Mouse (Mus musculus) midbrain, postnatal 0 days (tissue): Measurements from ENCODE around the gene Hist2h3c2. TPM values are rescaled to one million over a fixed set of nuclear protein-coding genes. Genes with fewer than 3 reads are reported as not detected.

ENCODE experiments used
- ATAC-seq: fragments of 200-750 bp; cut with Nextera tagmentation; 2 replicates; pipeline ENCODE4 v1.8.0; 2017; ENCODE audit warnings: moderate number of reproducible peaks, mild to moderate bottlenecking, moderate TSS enrichment, moderate library complexity; ENCODE audit not compliant: low FRiP score
- DNase-seq: peaks from one replicate; pipeline ENCODE4 v3.0.0-alpha.2; 2015; ENCODE audit warnings: low spot score
- H3K27ac ChIP-seq: fragments of 300-500 bp; sonication (generic); 2 replicates; pipeline ENCODE4 v1.5.1; 2014; ENCODE audit warnings: low read depth, mild to moderate bottlenecking, low read length, mixed read lengths
- H3K27me3 ChIP-seq: fragments of 300-500 bp; sonication (generic); 2 replicates; pipeline ENCODE4 v1.6.1; 2014; ENCODE audit warnings: low read length, control low read depth, mixed read lengths; ENCODE audit not compliant: insufficient read depth
- H3K36me3 ChIP-seq: fragments of 300-500 bp; sonication (generic); 2 replicates; pipeline ENCODE4 v1.6.1; 2014; ENCODE audit warnings: low read length, control low read depth, mixed read lengths; ENCODE audit not compliant: insufficient read depth
- H3K4me1 ChIP-seq: fragments of 300-500 bp; sonication (generic); 2 replicates; pipeline ENCODE4 v1.6.1; 2014; ENCODE audit warnings: mild to moderate bottlenecking, control low read depth, antibody characterized with exemption, low read length, mixed read lengths; ENCODE audit not compliant: insufficient read depth
- H3K4me2 ChIP-seq: fragments of 300-500 bp; sonication (generic); 2 replicates; pipeline ENCODE4 v1.6.1; 2014; ENCODE audit warnings: low read depth, mild to moderate bottlenecking, low read length, mixed read lengths; ENCODE audit not compliant: poor library complexity, severe bottlenecking
- H3K4me3 ChIP-seq: fragments of 300-500 bp; sonication (generic); 2 replicates; pipeline ENCODE4 v1.5.1; 2014; ENCODE audit warnings: low read depth, mild to moderate bottlenecking, low read length, moderate library complexity
- H3K9ac ChIP-seq: fragments of 300-500 bp; sonication (generic); replicated peaks from 2 replicates; pipeline ENCODE4 v1.6.1; 2014; ENCODE audit warnings: mild to moderate bottlenecking, low read length, moderate library complexity, mixed read lengths; ENCODE audit not compliant: poor library complexity, severe bottlenecking
- H3K9me3 ChIP-seq: fragments of 300-500 bp; sonication (generic); 2 replicates; pipeline ENCODE4 v1.6.1; 2016; ENCODE audit warnings: low read length, control low read depth
- CTCF ChIP-seq: IDR thresholded peaks from 2 replicates; pipeline ENCODE4 v1.5.1; 2016; ENCODE audit warnings: antibody characterized with exemption, mild to moderate bottlenecking
- WGBS: fragments of 180-500 bp; shearing (Covaris S2); extraction: QIAGEN DNeasy Blood & Tissue Kit; methylation state at CpG from one replicate; pipeline ENCODE4 v1.1.7; 2014; 5-methylcytosine and 5-hydroxymethylcytosine counted together
- polyA plus RNA-seq: library from polyadenylated mRNA; unstranded; fragments of >200 nt; fragmentation: Nextera tagmentation; extraction: Ambion mirVana; gene quantifications from 2 replicates; pipeline ENCODE4 v1.2.1, GENCODE M21; 2015
- total RNA-seq: library from RNA; depleted of rRNA; stranded (reverse); fragments of >200 nt; gene quantifications from 2 replicates; pipeline ENCODE4 v1.2.3, GENCODE M21; 2014

Hist2h3c2 gene
- total and polyA plus RNA-seq, 2 experiments from 2014 or later = 0.68 to 182 TPM

DNA sequence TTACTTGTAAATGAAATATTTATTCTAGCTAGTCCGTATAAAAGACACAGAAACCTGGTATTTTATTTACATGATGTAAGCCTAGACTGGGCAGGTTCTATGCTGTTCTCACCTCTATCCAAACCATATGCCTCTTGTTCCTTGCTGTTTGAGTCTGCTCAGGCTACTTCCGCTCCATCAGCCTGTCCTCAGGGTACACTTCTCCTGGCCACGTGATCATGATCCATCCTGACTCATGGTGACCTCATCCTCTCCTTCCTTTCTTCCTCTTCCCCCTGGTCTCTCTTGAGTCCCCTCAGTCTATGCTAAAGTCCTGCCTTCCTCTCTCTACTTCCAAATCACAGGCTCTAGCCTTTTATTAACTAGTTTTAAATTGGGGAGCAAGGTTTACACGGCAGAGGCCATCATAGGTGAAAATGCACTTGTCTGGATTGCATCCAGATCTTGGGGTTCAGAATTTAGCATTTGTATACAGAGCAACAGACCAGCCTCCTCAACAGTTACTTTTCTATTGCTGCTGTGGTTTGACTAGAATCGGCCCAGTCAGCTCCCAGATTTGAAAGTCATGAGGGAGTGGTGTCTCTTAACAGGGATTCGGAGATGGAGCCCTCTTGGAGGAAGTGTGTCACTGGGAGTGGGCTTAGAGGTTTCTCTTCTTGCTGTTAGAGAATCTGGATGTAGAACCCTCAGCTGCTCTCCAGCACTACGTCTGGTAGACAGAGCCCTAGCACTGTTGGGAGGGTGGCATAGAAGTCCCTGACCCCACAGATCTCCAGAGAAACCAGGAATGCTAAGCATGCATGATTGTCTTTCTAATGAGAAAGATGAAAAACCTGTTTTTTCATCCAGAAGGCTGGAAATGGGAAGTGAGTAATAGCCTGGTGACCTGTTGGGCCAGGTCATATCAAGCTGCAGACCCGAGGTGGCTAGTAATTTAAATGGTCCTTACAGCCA is 12.0 kb downstream of the Hist2h3c2 start:
- 74% methylated on average over 8 of the region's 8 CpGs for WGBS
- TF ChIP-seq CTCF = no peak
- Histone ChIP-seq H3K9me3 (no peaks in the 10 kb centered on the region), H3K27ac (no peak overlapping the region), H3K27me3 (no peaks in the 10 kb centered on the region), H3K4me3 (no peak overlapping the region), H3K9ac (no peak overlapping the region), H3K4me2 (no peak overlapping the region), H3K4me1 (peaks cover under 1% of the 10 kb centered on the region; the same call in 1 of the 2 replicates), H3K36me3 (no peaks in the 10 kb centered on the region)
- DNase-seq (no peak), ATAC-seq (no peak)

DNA sequence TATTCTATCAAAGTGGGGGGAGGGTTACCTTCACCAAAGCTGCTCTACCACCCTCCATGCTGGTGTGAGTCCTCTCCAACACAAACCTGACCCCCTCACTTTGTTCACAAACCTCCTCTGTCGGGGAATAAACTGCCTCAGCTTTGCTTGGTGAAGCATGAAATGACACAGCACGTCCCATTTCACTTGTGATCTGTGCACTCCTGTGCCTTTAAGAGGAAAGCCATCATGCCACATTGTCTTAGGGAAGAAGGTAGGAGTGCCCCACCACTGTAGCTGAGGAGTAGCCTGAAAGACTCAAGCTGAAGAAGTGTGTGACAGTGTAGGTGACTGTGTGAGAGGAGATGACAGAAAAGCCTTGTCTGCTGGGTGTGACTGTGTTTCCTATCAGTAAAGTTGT is 13.5 kb downstream of the Hist2h3c2 start:
- Histone ChIP-seq H3K36me3 (no peaks in the 10 kb centered on the region), H3K4me1 (peaks cover 4% of the 10 kb centered on the region; the same call in 1 of the 2 replicates), H3K4me3 (no peak overlapping the region), H3K4me2 (no peak overlapping the region), H3K27me3 (no peaks in the 10 kb centered on the region), H3K9ac (no peak overlapping the region), H3K27ac (no peak overlapping the region), H3K9me3 (no peaks in the 10 kb centered on the region)
- ATAC-seq (no peak), DNase-seq (no peak)
- no peak for TF ChIP-seq CTCF
- WGBS = 11% methylated on average over 2 of the region's 2 CpGs

DNA sequence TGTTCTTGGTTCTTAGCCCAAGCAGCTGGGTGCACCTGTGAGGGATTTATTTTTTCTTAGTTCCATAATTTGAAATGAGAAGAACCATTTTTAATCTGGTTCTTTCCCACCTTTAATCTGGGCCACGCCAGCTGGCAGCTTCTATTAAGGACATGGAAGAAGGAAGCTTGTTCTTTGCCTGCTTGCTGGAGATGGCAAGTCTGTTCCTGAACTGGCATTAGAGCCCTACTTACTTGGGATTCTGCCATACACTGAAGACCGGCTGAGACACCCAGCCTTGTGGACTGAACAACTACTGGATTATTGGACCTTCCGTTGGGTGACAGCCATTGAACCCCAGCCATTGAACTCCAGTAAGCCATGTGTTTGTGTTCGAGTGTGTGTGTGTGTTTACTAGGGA is 16.2 kb downstream of the Hist2h3c2 start:
- Histone ChIP-seq H3K9me3 (no peaks in the 10 kb centered on the region), H3K27ac (no peak overlapping the region), H3K4me3 (no peak overlapping the region), H3K4me2 (peak overlapping the region; percentile 18; the same call in 1 of the 2 replicates), H3K9ac (no peak overlapping the region), H3K4me1 (peaks cover 4% of the 10 kb centered on the region; the same call in 1 of the 2 replicates), H3K36me3 (no peaks in the 10 kb centered on the region), H3K27me3 (no peaks in the 10 kb centered on the region)
- no peak for TF ChIP-seq CTCF
- WGBS = 84% methylated on average over 4 of the region's 4 CpGs
- ATAC-seq = no peak
- no peak for DNase-seq

DNA sequence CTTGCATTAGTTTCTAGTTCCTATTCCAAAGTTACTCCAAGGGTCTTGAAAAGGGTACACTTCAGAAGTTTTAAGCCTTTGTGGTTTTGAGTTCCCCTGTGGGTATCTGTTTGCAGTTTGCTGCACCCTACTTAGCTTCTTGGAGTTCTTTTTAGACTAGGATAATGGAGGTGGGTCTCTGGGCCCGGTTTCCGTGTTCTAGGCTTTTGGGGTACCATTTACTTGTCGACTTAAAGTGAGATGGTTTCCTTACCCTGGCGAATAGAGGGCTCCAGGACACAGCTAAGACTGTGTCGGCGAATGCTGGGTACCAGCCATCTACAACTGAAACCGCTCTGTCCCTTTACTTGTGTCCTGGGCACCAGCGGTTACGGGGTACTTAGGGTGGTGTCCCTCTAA is 17.3 kb downstream of the Hist2h3c2 start:
- peak overlapping the region; percentile 91; the same call in 1 of the 2 replicates for H3K27ac ChIP-seq
- H3K27me3 ChIP-seq = no peaks in the 10 kb centered on the region
- no peak for ATAC-seq
- peaks cover 4% of the 10 kb centered on the region; the same call in 1 of the 2 replicates for H3K4me1 ChIP-seq
- H3K36me3 ChIP-seq = no peaks in the 10 kb centered on the region
- DNase-seq = no peak
- H3K4me3 ChIP-seq = peak overlapping the region; percentile 51
- H3K9ac ChIP-seq = no peak overlapping the region; the same call in 1 of the 2 replicates
- TF ChIP-seq CTCF = no peak
- no peaks in the 10 kb centered on the region for H3K9me3 ChIP-seq
- WGBS = 5% methylated on average over 9 of the region's 9 CpGs
- peak overlapping the region; percentile 64 for H3K4me2 ChIP-seq

DNA sequence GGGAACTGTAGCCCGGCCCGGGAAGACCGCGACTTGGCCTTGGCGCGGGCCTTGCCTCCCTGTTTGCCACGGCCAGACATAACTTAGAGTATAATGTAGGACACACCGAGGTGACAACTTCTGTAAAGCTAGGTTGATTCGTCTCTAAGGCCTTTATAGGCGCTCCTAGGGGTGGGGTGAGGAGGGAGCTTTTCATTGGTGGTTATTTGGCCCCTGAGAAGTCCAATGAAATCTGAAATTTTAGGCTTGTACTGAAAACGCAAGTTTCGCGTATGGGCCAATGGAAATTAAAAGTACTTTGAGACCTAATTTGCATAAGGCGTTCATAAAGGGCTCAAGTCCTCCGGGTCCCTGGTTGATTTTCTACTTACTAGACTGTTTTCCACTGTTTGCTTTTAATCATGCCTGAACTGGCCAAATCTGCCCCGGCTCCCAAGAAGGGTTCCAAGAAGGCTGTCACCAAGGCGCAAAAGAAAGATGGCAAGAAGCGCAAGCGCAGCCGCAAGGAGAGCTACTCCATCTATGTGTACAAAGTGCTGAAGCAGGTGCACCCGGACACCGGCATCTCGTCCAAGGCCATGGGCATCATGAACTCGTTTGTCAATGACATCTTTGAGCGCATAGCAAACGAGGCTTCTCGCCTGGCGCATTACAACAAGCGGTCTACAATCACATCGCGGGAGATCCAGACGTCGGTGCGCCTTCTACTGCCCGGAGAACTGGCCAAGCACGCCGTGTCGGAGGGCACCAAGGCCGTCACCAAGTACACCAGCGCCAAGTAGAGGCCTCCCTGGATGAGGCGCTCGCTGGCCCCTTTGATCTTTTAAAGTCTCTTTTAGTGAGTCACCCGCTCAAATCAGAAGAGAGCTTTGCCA is 17.9 kb downstream of the Hist2h3c2 start, which contains the start of the genes Hist2h2ac and Hist2h2be:
TSS of gene Hist2h2ac (minus strand) at position 116 of the 875 bp plus-strand sequence.
TSS of gene Hist2h2be (plus strand) at position 355 of the 875 bp plus-strand sequence.
- Histone ChIP-seq H3K27ac (peak within 1 kb of the TSS; percentile 91), H3K4me1 (peaks cover 4% of the 10 kb centered on the region; the same call in 1 of the 2 replicates), H3K9me3 (no peaks in the 10 kb centered on the region), H3K4me2 (peak within 1 kb of the TSS; percentile 64), H3K9ac (peak within 1 kb of the TSS; percentile 61), H3K27me3 (no peaks in the 10 kb centered on the region), H3K4me3 (peak within 1 kb of the TSS; percentile 51), H3K36me3 (no peaks in the 10 kb centered on the region)
- peak; percentile 1; the same call in 1 of the 2 replicates for TF ChIP-seq CTCF
- WGBS = under 1% methylated on average over 43 of the region's 43 CpGs
- peak; percentile 94 for DNase-seq
- ATAC-seq = peak; percentile 86
